Mouse (Mus musculus) MEL (cell line): ENCODE data around the gene Tmem87b.

ENCODE experiments used
- BHLHE40 ChIP-seq: IDR thresholded peaks from 2 replicates; pipeline ENCODE4 v1.6.1; 2012; ENCODE audit warnings: low read depth, mild to moderate bottlenecking, inconsistent platforms, low read length, improper control_type of control experiment, borderline replicate concordance
- CHD2 ChIP-seq: IDR thresholded peaks from 2 replicates; pipeline ENCODE4 v1.6.1; 2011; ENCODE audit warnings: low read length, improper control_type of control experiment
- CTCF ChIP-seq, 3 experiments: IDR thresholded peaks in 2 of 3; conservative IDR thresholded peaks in 1 of 3; 2 replicates each; pipeline ENCODE4 v1.5.1; 2011 to 2012; ENCODE audit warnings: low read length in 3 of 3, low read depth in 2 of 3, mild to moderate bottlenecking in 2 of 3, improper control_type of control experiment in 1 of 3, inconsistent platforms in 1 of 3, mixed read lengths in 1 of 3, moderate library complexity in 1 of 3; ENCODE audit not compliant: control insufficient read depth in 1 of 3, insufficient read depth in 1 of 3, poor library complexity in 1 of 3, severe bottlenecking in 1 of 3
- ETS1 ChIP-seq: IDR thresholded peaks from 2 replicates; pipeline ENCODE4 v1.6.1; 2012; ENCODE audit warnings: low read depth, mild to moderate bottlenecking, inconsistent platforms, low read length, improper control_type of control experiment, moderate library complexity
- GATA1 ChIP-seq: IDR thresholded peaks from 2 replicates; pipeline ENCODE4 v1.6.1; 2011; ENCODE audit warnings: low read depth, low read length, improper control_type of control experiment
- POLR2A ChIP-seq, 2 experiments: IDR thresholded peaks; 2 replicates each; pipeline ENCODE4 v1.6.1; 2011 to 2012; ENCODE audit warnings: low read length in 2 of 2, mild to moderate bottlenecking in 2 of 2, control low read depth in 1 of 2, improper control_type of control experiment in 1 of 2, low read depth in 1 of 2, moderate library complexity in 1 of 2; ENCODE audit not compliant: control insufficient read depth in 1 of 2, insufficient read depth in 1 of 2, poor library complexity in 1 of 2
- RCOR1 ChIP-seq: IDR thresholded peaks from 2 replicates; pipeline ENCODE4 v1.6.1; 2012; ENCODE audit warnings: low read depth, mild to moderate bottlenecking, inconsistent platforms, low read length, improper control_type of control experiment
- TBP ChIP-seq: IDR thresholded peaks from 2 replicates; pipeline ENCODE4 v1.8.0; 2011; ENCODE audit warnings: low read depth, low read length, improper control_type of control experiment

DNA sequence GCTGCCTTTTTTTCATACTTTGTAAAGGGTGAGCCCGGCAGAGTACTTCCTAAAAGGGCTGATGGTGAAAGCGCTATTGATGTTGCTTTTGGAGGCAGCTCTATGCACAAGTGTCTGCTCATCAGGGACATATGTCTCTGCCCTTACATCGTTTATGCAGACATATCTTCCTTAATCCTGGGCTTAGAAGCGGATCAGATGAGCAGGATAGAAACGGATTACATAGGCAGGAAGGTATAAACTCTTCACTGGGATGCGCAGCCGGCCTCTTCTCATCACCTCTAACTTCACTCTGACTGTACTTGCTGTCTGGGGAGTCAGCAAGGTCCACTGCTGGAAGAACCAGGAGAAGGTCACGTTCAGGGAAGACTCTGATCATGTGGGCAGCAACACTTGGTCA is 19.6 kb downstream of the Tmem87b start:
- TF ChIP-seq RCOR1 (no peak), POLR2A (IDR thresholded peaks at IDR 0.05; ENCODE audit: control insufficient read depth in 1 of 2, insufficient read depth in 1 of 2, low read depth in 1 of 2, low read length in 2 of 2, poor library complexity in 1 of 2) (no peak), GATA1 (no peak), ETS1 (no peak), BHLHE40 (no peak), CTCF (IDR thresholded peaks at IDR 0.05 in 2 of 3, conservative IDR thresholded peaks at IDR 0.05 in 1 of 3; ENCODE audit: control insufficient read depth in 1 of 3, insufficient read depth in 1 of 3, low read depth in 2 of 3, low read length in 3 of 3, poor library complexity in 1 of 3, severe bottlenecking in 1 of 3) (no peak), CHD2 (no peak), TBP (no peak)
